Mouse (Mus musculus): ENCODE measurements at regions not wholly inside any gene's neighbourhood (a gene's known extent, or its start where the extent isn't known, plus 50 kb on each side); places are given as distances from the start of the nearest gene placed in this dataset.

GRCm38 (mm10) chr7:94281529-94281928 lies 1201.9 kb downstream of the Fam181b start:
- WGBS: 53% methylated on average over 3 of the region's 3 CpGs
- no peaks in the 10 kb centered on the region for H3K9me3 ChIP-seq (ENCODE audit: control insufficient read depth, low read length)
- no peaks in the 10 kb centered on the region for H3K36me3 ChIP-seq (ENCODE audit: control insufficient read depth, insufficient read depth, low read length)
- no peak overlapping the region for H3K4me3 ChIP-seq (ENCODE audit: low read length)
- no peak for ATAC-seq
- H3K4me2 ChIP-seq (ENCODE audit: low read depth, low read length): no peak overlapping the region
- no peak overlapping the region for H3K9ac ChIP-seq (ENCODE audit: low read depth, low read length)
- no peaks in the 10 kb centered on the region for H3K4me1 ChIP-seq (ENCODE audit: control insufficient read depth, insufficient read depth, low read length)
- no peaks in the 10 kb centered on the region for H3K27me3 ChIP-seq (replicated peaks; ENCODE audit: control insufficient read depth, insufficient read depth, low read length)
- H3K27ac ChIP-seq (ENCODE audit: low read length): no peak overlapping the region

GRCm38 (mm10) chr7:94282010-94282409 lies 1202.3 kb downstream of the Fam181b start:
- ATAC-seq: no peak
- H3K27ac ChIP-seq (ENCODE audit: low read length): no peak overlapping the region
- 73% methylated on average over 5 of the region's 5 CpGs for WGBS

GRCm38 (mm10) chr7:94283031-94283609 lies 1203.5 kb downstream of the Fam181b start:
- Histone ChIP-seq H3K27ac (ENCODE audit: low read length) (no peak overlapping the region), H3K27me3 (replicated peaks; ENCODE audit: control insufficient read depth, insufficient read depth, low read length) (no peaks in the 10 kb centered on the region), H3K9ac (ENCODE audit: low read depth, low read length) (no peak overlapping the region), H3K4me3 (ENCODE audit: low read length) (no peak overlapping the region), H3K36me3 (ENCODE audit: control insufficient read depth, insufficient read depth, low read length) (no peaks in the 10 kb centered on the region), H3K4me2 (ENCODE audit: low read depth, low read length) (no peak overlapping the region), H3K9me3 (ENCODE audit: control insufficient read depth, low read length) (no peaks in the 10 kb centered on the region), H3K4me1 (ENCODE audit: control insufficient read depth, insufficient read depth, low read length) (no peaks in the 10 kb centered on the region)
- 69% methylated on average over 3 of the region's 3 CpGs for WGBS
- no peak for ATAC-seq

More at GRCm38 (mm10) chr7:94282010-94282409, 1202.3 kb downstream of the Fam181b start:
- Histone ChIP-seq H3K36me3 (ENCODE audit: control insufficient read depth, insufficient read depth, low read length) (no peaks in the 10 kb centered on the region), H3K4me1 (ENCODE audit: control insufficient read depth, insufficient read depth, low read length) (no peaks in the 10 kb centered on the region), H3K27me3 (replicated peaks; ENCODE audit: control insufficient read depth, insufficient read depth, low read length) (no peaks in the 10 kb centered on the region), H3K9me3 (ENCODE audit: control insufficient read depth, low read length) (no peaks in the 10 kb centered on the region), H3K4me3 (ENCODE audit: low read length) (no peak overlapping the region), H3K4me2 (ENCODE audit: low read depth, low read length) (no peak overlapping the region), H3K9ac (ENCODE audit: low read depth, low read length) (no peak overlapping the region)

- no peak overlapping the region for H3K4me3 ChIP-seq (ENCODE audit: low read length)
- no peak overlapping the region for H3K9ac ChIP-seq (ENCODE audit: low read depth, low read length)
- no peaks in the 10 kb centered on the region for H3K4me1 ChIP-seq (ENCODE audit: control insufficient read depth, insufficient read depth, low read length)
- H3K4me2 ChIP-seq (ENCODE audit: low read depth, low read length): no peak overlapping the region
- no peaks in the 10 kb centered on the region for H3K9me3 ChIP-seq (ENCODE audit: control insufficient read depth, low read length)
- no peak for ATAC-seq
- no peaks in the 10 kb centered on the region for H3K36me3 ChIP-seq (ENCODE audit: control insufficient read depth, insufficient read depth, low read length)
- no peak overlapping the region for H3K27ac ChIP-seq (ENCODE audit: low read length)
- H3K27me3 ChIP-seq (replicated peaks; ENCODE audit: control insufficient read depth, insufficient read depth, low read length): no peaks in the 10 kb centered on the region
- 94% methylated on average over 1 of the region's 1 CpGs for WGBS
Measured at GRCm38 (mm10) chr7:94305602-94306001, 1225.9 kb downstream of the Fam181b start.

- WGBS: 86% methylated on average over 6 of the region's 6 CpGs
- Histone ChIP-seq H3K4me3 (ENCODE audit: low read length) (no peak overlapping the region), H3K9me3 (ENCODE audit: control insufficient read depth, low read length) (no peaks in the 10 kb centered on the region), H3K9ac (ENCODE audit: low read depth, low read length) (no peak overlapping the region), H3K4me2 (ENCODE audit: low read depth, low read length) (no peak overlapping the region), H3K27ac (ENCODE audit: low read length) (no peak overlapping the region), H3K4me1 (ENCODE audit: control insufficient read depth, insufficient read depth, low read length) (no peaks in the 10 kb centered on the region), H3K36me3 (ENCODE audit: control insufficient read depth, insufficient read depth, low read length) (no peaks in the 10 kb centered on the region), H3K27me3 (replicated peaks; ENCODE audit: control insufficient read depth, insufficient read depth, low read length) (no peaks in the 10 kb centered on the region)
- no peak for ATAC-seq
Measured at GRCm38 (mm10) chr7:94314983-94315642, 1235.4 kb downstream of the Fam181b start.

GRCm38 (mm10) chr7:94332601-94333000 lies 1252.9 kb downstream of the Fam181b start:
- Histone ChIP-seq H3K36me3 (ENCODE audit: control insufficient read depth, insufficient read depth, low read length) (no peaks in the 10 kb centered on the region), H3K9ac (ENCODE audit: low read depth, low read length) (no peak overlapping the region), H3K4me3 (ENCODE audit: low read length) (no peak overlapping the region), H3K9me3 (ENCODE audit: control insufficient read depth, low read length) (no peaks in the 10 kb centered on the region), H3K4me1 (ENCODE audit: control insufficient read depth, insufficient read depth, low read length) (no peaks in the 10 kb centered on the region), H3K27me3 (replicated peaks; ENCODE audit: control insufficient read depth, insufficient read depth, low read length) (no peaks in the 10 kb centered on the region), H3K27ac (ENCODE audit: low read length) (no peak overlapping the region), H3K4me2 (ENCODE audit: low read depth, low read length) (no peak overlapping the region)
- ATAC-seq: no peak
